Mouse (Mus musculus) kidney, postnatal 14 days (tissue): ENCODE data around the gene 1700018B08Rik.

Source experiments
- DNase-seq: peaks from one replicate; pipeline ENCODE4 v3.0.0; 2022; ENCODE audit warnings: mixed read lengths

The 1700018B08Rik gene

DNA sequence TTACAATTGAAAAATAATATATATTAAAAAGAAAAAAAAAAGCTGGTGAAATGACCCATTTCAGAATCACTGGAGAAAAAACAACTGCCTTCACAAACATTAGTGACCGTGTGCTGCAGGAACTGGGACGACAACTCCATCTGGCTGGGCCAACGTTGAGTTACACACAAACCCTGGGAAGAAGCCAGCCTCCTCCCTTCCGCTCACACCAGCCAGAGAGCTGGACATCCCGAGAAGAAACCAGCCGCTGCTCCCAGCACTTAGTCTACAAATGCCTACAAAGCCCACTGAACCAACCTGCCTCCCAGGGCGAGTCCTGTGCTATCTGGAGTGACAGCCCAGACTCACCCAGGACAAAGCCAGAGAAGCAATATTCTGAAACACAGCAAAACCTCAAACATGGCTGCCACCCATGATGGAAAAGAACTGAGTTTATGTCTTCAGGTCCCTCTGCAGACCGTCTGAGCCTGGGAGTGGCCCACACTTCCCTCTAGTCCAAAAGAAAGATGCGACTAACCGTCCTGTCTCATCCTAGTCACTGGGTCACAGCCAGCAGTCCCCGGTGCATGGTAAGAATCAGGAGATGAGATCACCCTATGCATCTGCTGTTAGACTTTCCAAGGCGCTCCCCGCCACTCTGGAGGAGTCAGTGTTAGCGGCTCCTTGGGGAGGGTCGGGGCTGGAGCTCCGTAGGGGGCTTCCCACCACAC, 17.7 kb upstream of the 1700018B08Rik start:
- DNase-seq = peak; percentile 40

- no peak for DNase-seq
These were observed 16.4 kb upstream of the 1700018B08Rik start for GRCm38 (mm10) chr8:121560432-121561100.

GRCm38 (mm10) chr8:121559801-121560200, 15.7 kb upstream of the 1700018B08Rik start:
- no peak for DNase-seq

GRCm38 (mm10) chr8:121558538-121558937, 14.4 kb upstream of the 1700018B08Rik start:
- DNase-seq = no peak

GRCm38 (mm10) chr8:121557746-121558145, 13.6 kb upstream of the 1700018B08Rik start:
- DNase-seq = no peak

DNA sequence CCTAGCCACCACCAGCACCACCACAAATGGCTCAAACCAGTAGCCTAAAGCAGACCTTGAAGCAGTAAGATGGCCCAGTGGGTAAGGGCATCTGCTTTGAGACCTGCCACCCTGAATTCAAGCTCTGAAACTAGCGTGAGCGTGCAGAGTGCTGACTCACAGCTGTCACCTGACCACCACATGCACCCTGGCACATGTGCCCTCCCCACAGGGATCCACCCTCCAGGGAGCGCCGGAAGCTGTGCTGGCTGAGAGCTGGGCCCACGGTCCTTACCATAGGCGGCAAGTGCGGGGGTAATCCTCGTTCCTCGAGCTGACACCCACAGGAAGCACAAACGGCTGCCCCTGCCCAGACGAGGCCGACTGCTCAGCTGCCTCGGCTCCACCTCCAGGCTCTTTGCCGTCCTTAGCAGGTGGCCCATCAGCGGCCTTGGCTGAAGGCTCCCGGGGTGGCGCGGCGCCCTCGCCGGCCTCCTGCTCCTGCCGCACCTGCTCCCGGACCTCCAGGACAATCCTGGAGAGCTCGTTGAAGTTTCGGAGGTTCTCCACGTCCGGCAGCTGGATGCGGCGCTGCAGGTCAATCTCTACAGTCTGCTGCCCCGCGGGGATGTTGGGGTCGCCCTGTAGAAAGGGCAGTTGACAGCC, 9.8 kb upstream of the 1700018B08Rik start:
- DNase-seq = no peak

- no peak for DNase-seq
These were observed 8.4 kb upstream of the 1700018B08Rik start for GRCm38 (mm10) chr8:121552506-121552905.

DNA sequence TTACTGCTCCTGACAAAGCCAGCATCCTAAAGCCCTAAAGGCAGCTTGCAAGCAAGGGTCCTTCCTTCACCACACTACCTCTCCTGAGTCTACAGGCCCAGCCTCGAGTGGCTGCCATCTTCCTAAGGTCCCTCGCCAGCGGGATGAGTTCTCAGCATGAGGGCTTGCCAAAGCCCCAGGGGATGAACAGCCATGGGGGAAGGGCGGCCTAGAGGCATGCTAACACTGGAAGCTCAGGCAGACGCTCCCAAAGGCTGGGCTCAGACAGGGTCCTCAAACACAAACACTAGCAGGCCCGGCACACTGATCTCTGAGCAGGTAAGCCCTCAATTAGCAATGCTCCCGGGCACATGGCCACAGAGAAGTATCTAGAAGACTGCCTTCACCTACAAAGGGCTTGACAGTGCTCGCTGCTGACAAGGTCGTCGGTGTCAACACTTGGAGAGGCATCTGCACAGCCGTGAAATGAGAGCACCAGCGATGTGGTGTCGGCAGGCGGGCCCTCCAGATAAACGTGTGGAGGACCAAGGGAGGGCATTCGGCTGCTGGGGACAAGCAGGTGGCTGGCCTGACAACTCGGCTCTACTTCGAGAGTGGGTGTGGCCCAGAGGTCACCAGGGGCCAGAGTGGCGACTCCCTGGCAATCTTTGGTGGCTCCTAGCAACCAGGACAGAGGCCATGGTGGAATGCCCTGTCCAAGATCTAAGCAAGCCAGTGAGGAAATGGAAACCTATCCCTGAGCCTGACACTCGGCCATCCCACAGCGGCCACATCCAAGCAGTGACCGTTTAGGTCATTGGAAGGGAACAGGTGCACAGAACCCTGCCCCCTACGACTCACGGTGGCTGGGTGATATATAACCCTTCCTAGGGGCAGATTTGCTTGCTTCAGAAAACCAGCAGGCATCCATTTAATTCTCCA, 7.2 kb upstream of the 1700018B08Rik start:
- no peak for DNase-seq

- DNase-seq = no peak
These were observed 5.9 kb upstream of the 1700018B08Rik start for GRCm38 (mm10) chr8:121550056-121550455.

DNA sequence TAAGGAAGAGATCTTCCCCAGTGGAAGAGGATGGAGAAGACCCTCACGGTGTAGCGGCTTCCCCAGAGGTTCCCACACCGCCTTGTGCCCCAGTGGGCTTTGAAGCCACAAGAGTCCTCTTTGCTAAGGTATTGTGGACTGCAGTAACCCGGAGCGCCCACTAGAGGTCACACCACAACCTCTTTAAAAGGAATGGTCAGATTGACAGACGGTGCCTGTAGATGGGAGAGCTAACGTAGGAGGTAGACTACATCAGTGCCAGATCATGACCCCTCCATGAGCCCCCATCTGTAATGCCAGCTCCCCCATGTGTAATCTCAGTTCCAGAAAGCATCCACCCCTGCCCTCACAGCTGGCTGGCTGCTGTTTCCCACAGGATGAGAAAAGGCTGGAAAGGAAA, 3.0 kb upstream of the 1700018B08Rik start:
- DNase-seq = peak; percentile 80

DNA sequence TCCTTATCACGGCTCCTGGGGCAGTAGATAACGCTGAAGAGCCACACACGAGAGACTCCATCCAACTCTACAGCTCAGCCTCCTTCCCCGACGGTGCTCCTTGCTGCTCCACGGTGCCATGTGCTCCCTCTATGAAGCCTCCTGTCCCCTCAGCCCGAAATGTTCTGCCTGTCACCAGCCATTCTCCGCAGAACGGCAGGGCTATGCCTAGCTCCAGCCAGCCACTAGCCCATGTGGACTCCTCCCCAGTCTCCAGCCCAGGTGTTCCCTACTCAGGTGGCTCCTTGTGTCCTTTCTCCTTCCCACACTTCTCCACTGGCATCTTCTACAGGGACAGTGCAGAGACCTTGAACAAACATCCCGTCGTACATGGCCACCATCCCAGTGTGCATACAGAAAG, 816 bp upstream of the 1700018B08Rik start:
- DNase-seq = no peak

- DNase-seq = no peak
These were observed 1.2 kb downstream of the 1700018B08Rik start for GRCm38 (mm10) chr8:121542901-121543300.

DNA sequence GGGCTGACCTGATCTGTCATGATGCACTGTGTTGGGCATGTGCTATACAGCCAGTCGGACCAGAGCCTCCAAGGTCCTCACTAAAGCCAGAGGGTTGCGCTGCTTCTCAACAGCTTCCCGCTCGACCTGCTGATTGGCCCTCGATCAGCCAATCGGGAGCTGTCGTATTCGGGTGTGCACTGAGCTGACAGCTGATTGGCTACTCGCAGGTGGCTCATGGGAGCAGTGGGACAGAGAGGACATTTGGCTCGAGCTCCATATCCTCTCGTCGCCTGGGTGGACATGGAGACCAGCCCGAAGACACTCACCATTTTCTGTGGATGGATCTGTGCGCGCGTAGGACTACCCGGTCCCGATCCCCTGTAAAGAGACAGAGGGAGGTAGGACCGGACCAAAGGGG, 2.3 kb downstream of the 1700018B08Rik start:
- DNase-seq = no peak

DNA sequence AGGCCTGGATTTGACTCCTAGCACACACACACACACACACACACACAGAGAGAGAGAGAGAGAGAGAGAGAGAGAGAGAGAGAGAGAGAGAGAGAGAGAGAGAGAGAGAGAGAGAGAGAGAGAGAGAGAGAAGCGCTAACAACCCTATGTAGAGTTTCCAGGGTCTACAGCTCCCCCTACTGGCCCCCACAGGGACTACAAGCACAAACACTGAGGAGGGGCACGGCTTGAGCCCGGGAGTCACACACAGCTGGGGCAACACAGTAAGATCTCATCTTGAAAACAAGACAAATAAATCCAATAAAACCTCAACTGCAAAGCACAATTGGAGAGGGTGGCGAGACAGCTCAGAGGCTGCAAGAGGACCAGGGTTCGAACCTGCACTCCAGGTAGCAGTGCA, 11.7 kb downstream of the 1700018B08Rik start:
- peak; percentile 52 for DNase-seq

GRCm38 (mm10) chr8:121530639-121531038, 13.5 kb downstream of the 1700018B08Rik start:
- DNase-seq = no peak

- peak; percentile 69 for DNase-seq
These were observed 15.3 kb downstream of the 1700018B08Rik start for GRCm38 (mm10) chr8:121528790-121529189.

GRCm38 (mm10) chr8:121527751-121528150, 16.4 kb downstream of the 1700018B08Rik start:
- DNase-seq = no peak

DNA sequence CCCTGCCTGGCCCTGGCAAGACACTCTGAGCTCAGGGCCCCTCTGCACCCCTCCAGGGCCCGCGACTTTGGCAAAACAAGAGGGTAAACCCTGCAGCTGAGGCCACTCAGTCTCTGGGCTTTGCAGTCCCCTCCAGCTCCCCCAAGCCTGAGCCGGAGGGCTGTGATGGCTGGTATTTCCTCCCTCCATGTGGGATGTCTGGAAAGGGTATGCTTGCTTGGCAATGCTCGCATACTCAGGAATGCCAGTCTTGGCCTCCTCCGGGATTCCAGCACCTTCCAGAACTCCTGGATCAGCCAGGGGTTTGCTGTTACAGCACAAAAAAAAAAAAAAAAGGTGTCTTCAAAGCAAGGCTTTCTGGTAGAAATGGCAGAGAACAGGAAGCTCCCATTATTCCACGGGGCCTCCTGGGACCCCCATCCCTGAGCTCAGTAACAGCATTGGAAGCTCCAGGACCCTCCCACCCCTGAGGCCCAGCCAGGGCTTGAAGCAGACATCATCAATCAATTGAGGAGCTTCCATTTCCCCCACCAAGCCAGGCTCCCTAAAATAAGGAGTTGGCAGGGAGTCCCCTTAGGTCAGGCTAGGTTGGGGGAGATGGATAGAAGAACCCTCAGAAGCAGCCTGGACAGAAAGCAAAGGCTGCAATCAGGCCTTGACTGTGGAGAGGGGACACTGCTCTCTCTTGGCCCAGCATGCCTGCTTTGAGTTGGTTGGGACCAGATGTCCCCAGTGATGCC, 17.1 kb downstream of the 1700018B08Rik start:
- peak; percentile 21 for DNase-seq

GRCm38 (mm10) chr8:121525111-121525818, 18.9 kb downstream of the 1700018B08Rik start:
- peak; percentile 48 for DNase-seq

DNA sequence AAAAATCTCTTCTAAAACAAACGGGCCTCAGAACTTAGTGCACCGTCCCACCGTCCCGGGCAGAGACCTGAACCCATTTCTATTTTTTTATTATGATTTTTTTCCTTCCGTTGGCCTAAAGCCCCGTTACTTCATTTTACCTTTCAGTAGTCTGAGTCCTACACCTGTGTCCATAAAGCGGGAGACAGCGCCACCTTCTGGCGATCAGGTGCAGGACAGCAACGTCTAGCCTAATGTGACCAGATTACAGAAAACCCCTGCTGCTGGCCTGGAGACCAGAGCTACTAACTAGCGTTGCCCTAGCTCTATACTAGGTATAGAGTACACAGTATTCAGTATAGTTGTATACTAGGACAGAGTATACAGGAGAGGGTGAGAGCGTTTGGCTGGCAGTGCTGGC, 30.7 kb downstream of the 1700018B08Rik start:
- peak; percentile 85 for DNase-seq

GRCm38 (mm10) chr8:121511751-121512150, 32.4 kb downstream of the 1700018B08Rik start:
- DNase-seq = no peak
